Mouse (Mus musculus): ENCODE results near the gene Krt9.

GRCm38 (mm10) chr11:100145858-100146560 lies 47.0 kb downstream of the Krt9 start:
- no peak for TF ChIP-seq CTCF (IDR thresholded peaks at IDR 0.05; ENCODE audit: extremely low read depth, insufficient read depth, low read length)
- no peak for TF ChIP-seq POLR2A (IDR thresholded peaks at IDR 0.05; ENCODE audit: extremely low read depth, insufficient read depth, low read length)
